Mouse (Mus musculus): ENCODE data around the gene Nedd4.

DNA sequence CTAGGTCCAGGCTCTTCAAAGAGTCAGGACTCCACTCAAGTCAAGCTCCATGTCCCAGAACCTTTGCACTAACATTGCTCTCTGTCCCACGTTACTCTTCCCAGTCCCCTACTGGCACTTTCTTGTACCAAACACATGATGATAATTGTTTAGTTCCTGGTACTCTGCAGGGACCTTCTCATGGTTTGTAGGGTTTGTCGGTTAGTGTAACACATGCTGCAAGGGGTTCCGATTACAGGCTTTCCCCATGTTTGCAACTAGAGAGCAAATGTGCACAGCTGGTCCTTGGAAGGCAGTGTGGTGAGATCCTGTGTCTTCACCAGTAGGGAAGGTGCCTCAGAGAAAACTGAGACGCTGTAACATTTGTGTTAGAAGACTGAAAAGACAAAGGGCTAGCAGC is 8.6 kb upstream of the Nedd4 start:
- no peak for TF ChIP-seq CTCF (IDR thresholded peaks at IDR 0.05; ENCODE audit: extremely low read depth, insufficient read depth, low read length)
- TF ChIP-seq POLR2A (IDR thresholded peaks at IDR 0.05; ENCODE audit: extremely low read depth, insufficient read depth, low read length) = no peak
